23 mouse cellular contexts compared by ENCODE assay signal in the genomic region with DNA sequence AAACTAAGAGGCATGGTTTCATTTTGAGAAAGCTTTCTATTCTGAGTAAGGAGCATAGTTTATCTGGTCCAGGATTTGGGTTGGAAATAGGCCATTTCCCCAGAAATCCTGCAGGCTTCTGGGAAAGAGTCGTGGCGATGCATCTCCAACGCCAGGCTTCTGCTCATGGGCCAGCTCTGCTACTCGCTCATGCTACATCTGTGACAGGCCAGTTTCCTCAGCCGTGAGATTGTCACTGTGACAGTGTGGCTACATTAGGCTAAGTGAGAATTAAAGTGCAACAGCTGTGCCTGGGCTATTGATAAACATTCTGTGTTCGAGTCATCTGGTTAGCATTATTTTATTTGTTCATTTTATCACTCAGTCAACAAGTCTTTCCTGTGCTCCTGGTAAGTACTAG.
DNase-seq lines count a peak whose midpoint lies in the region; ATAC-seq lines count a peak whose summit lies in the region.
"Had no signal": no experiment of that assay in that cellular context is flagged by ENCODE, and none has a peak within 500 bp of the region (broad histone marks: within the 10 kb centered on the region; RNA-seq: fewer than 3 reads in every experiment).

No protein-coding gene starts in this region.

- H3K27ac ChIP-seq in forebrain, embryonic 14.5 days (ENCODE audit: low read depth, low read length): no peak overlapping the region
- no peak overlapping the region for H3K27ac ChIP-seq in forebrain, embryonic 16.5 days (ENCODE audit: low read length)
- H3K27ac ChIP-seq: embryonic facial prominence, embryonic 12.5 days; embryonic facial prominence, embryonic 15.5 days; forebrain, embryonic 15.5 days; heart, embryonic 13.5 days; hindbrain, embryonic 10.5 days; hindbrain, embryonic 13.5 days; intestine, embryonic 15.5 days had no signal

- no peaks in the 10 kb centered on the region for H3K36me3 ChIP-seq in forebrain, embryonic 14.5 days (ENCODE audit: control insufficient read depth, insufficient read depth, low read length)
- H3K36me3 ChIP-seq in forebrain, embryonic 16.5 days (ENCODE audit: control insufficient read depth, insufficient read depth): no peaks in the 10 kb centered on the region
- H3K36me3 ChIP-seq: embryonic facial prominence, embryonic 12.5 days; embryonic facial prominence, embryonic 15.5 days; forebrain, embryonic 15.5 days; hindbrain, embryonic 10.5 days; hindbrain, embryonic 13.5 days; intestine, embryonic 15.5 days had no signal

- no peak overlapping the region for H3K4me2 ChIP-seq in forebrain, embryonic 14.5 days (ENCODE audit: low read length)
- no peak overlapping the region for H3K4me2 ChIP-seq in forebrain, embryonic 16.5 days (ENCODE audit: low read length)
- H3K4me2 ChIP-seq: embryonic facial prominence, embryonic 12.5 days; embryonic facial prominence, embryonic 15.5 days; forebrain, embryonic 15.5 days; heart, embryonic 13.5 days; hindbrain, embryonic 13.5 days; intestine, embryonic 15.5 days had no signal

- DNase-seq in forebrain, embryonic 14.5 days (ENCODE audit: low spot score): peak; percentile 13
- peak; percentile 27 for DNase-seq in heart, postnatal 10 days
- no peak for DNase-seq in heart, adult 9 months (ENCODE audit: low spot score in 2 of 2)
- DNase-seq in lung, postnatal 36 days: peak; percentile 10
- DNase-seq in lung, postnatal 4 days: no peak
- DNase-seq: adrenal gland, adult 8-10 months; adrenal gland, postnatal 25 days; cerebellum, adult 2 months; gastrocnemius, postnatal 10 days; gastrocnemius, postnatal 36 days; heart, postnatal 36 days; kidney, adult 11 months; kidney, adult 8-10 months had no signal

- no peaks in the 10 kb centered on the region for H3K27me3 ChIP-seq in forebrain, embryonic 14.5 days (replicated peaks; ENCODE audit: control insufficient read depth, insufficient read depth, low read length)
- no peaks in the 10 kb centered on the region for H3K27me3 ChIP-seq in forebrain, embryonic 16.5 days (replicated peaks; ENCODE audit: control insufficient read depth, insufficient read depth, low read length)
- H3K27me3 ChIP-seq: embryonic facial prominence, embryonic 12.5 days; embryonic facial prominence, embryonic 15.5 days; forebrain, embryonic 15.5 days; heart, embryonic 13.5 days; hindbrain, embryonic 13.5 days; intestine, embryonic 15.5 days had no signal

- 70% methylated on average over 6 of the region's 6 CpGs for whole genome bisulfite sequencing in forebrain, embryonic 14.5 days
- WGBS in forebrain, embryonic 16.5 days: 66% methylated on average over 6 of the region's 6 CpGs

- no peak for ATAC-seq in forebrain, embryonic 14.5 days
- no peak for ATAC-seq in forebrain, embryonic 16.5 days
- ATAC-seq: activated CD4-positive, CD25-positive, alpha-beta regulatory T cell, adult 4 months; hindbrain, embryonic 16.5 days; intestine, embryonic 15.5 days had no signal

- no peaks in the 10 kb centered on the region for H3K4me1 ChIP-seq in forebrain, embryonic 14.5 days (ENCODE audit: control insufficient read depth, insufficient read depth, low read length)
- no peaks in the 10 kb centered on the region for H3K4me1 ChIP-seq in forebrain, embryonic 16.5 days (replicated peaks; ENCODE audit: control insufficient read depth, insufficient read depth, low read length)
- H3K4me1 ChIP-seq: embryonic facial prominence, embryonic 12.5 days; embryonic facial prominence, embryonic 15.5 days; forebrain, embryonic 15.5 days; heart, embryonic 13.5 days; hindbrain, embryonic 10.5 days; hindbrain, embryonic 13.5 days; intestine, embryonic 15.5 days had no signal

- 0 out of 2 replicates have a peak, but pooled peaks cover 2% of the 10 kb centered on the region for H3K9me3 ChIP-seq in forebrain, embryonic 14.5 days (replicated peaks; ENCODE audit: control insufficient read depth, low read length)
- H3K9me3 ChIP-seq in forebrain, embryonic 16.5 days (ENCODE audit: control insufficient read depth, low read length): peaks cover 7% of the 10 kb centered on the region; the same call in 1 of the 2 replicates
- H3K9me3 ChIP-seq: embryonic facial prominence, embryonic 15.5 days; intestine, embryonic 15.5 days had no signal

- intact Hi-C loops in heart, postnatal 10 days (cut with DNase I): no loop called here

- H3K9ac ChIP-seq in forebrain, embryonic 14.5 days (ENCODE audit: low read length): no peak overlapping the region
- H3K9ac ChIP-seq in forebrain, embryonic 16.5 days (replicated peaks; ENCODE audit: low read depth, low read length): no peak overlapping the region
- H3K9ac ChIP-seq: embryonic facial prominence, embryonic 12.5 days; embryonic facial prominence, embryonic 15.5 days; forebrain, embryonic 15.5 days; heart, embryonic 13.5 days; hindbrain, embryonic 13.5 days; intestine, embryonic 15.5 days had no signal

- H3K4me3 ChIP-seq in forebrain, embryonic 14.5 days (ENCODE audit: low read depth, low read length): no peak overlapping the region
- no peak overlapping the region for H3K4me3 ChIP-seq in forebrain, embryonic 16.5 days (replicated peaks; ENCODE audit: low read length)
- H3K4me3 ChIP-seq: embryonic facial prominence, embryonic 12.5 days; embryonic facial prominence, embryonic 15.5 days; forebrain, embryonic 15.5 days; heart, embryonic 13.5 days; hindbrain, embryonic 10.5 days; hindbrain, embryonic 13.5 days; intestine, embryonic 15.5 days had no signal

Comparison
In these comparisons a context has a peak if more than half of its experiments do, and no peak if none do; other contexts are left out.
1. DNase-seq: peak in forebrain, embryonic 14.5 days (single experiment), heart, postnatal 10 days (2 of 2) and lung, postnatal 36 days (single experiment); none in heart, adult 9 months (0 of 2) and lung, postnatal 4 days (0 of 2).